Mouse (Mus musculus): ENCODE data around the gene Plscr3.

GRCm38 (mm10) chr11:69838714-69839104, 7.5 kb upstream of the Plscr3 start:
- TF ChIP-seq CTCF (IDR thresholded peaks at IDR 0.05; ENCODE audit: extremely low read depth, insufficient read depth, low read length) (no peak), POLR2A (IDR thresholded peaks at IDR 0.05; ENCODE audit: extremely low read depth, insufficient read depth, low read length) (no peak)

Measured in cortical plate, adult 2 months (tissue).